Mouse (Mus musculus) ES-E14 (cell line): ENCODE data around the gene Ramp2. TPM values are rescaled to one million over a fixed set of nuclear protein-coding genes. Genes with fewer than 3 reads are reported as not detected.

ENCODE experiments used
- DNase-seq: peaks from one replicate; pipeline ENCODE4 v3.0.0-alpha.2; 2013; ENCODE audit warnings: low read depth, low spot score
- H3K27ac ChIP-seq: 2 replicates; pipeline ENCODE4 v1.5.1; 2012; ENCODE audit warnings: low read depth, mild to moderate bottlenecking, low read length, moderate library complexity, mixed read lengths; ENCODE audit not compliant: poor library complexity, insufficient read depth, severe bottlenecking
- H3K36me3 ChIP-seq: 2 replicates; pipeline ENCODE4 v1.6.1; 2012; ENCODE audit warnings: mild to moderate bottlenecking, low read length, moderate library complexity, mixed read lengths; ENCODE audit not compliant: control insufficient read depth, poor library complexity, insufficient read depth, severe bottlenecking
- H3K4me1 ChIP-seq, 2 experiments: fragments of 150-350 bp in 1 of 2; sonication (generic) in 1 of 2; 2 replicates each; pipeline ENCODE4 v1.6.1; 2012; ENCODE audit warnings: low read length in 2 of 2, mild to moderate bottlenecking in 1 of 2, mixed read lengths in 1 of 2; ENCODE audit not compliant: control insufficient read depth in 2 of 2, insufficient read depth in 2 of 2, poor library complexity in 1 of 2
- H3K4me3 ChIP-seq, 2 experiments: fragments of 150-350 bp in 1 of 2; sonication (generic) in 1 of 2; 2 replicates each; pipeline ENCODE4 v1.5.1; 2012; ENCODE audit warnings: low read length in 2 of 2, low read depth in 1 of 2, mild to moderate bottlenecking in 1 of 2, mixed read lengths in 1 of 2; ENCODE audit not compliant: insufficient read depth in 1 of 2, poor library complexity in 1 of 2, severe bottlenecking in 1 of 2
- H3K9ac ChIP-seq: 2 replicates; pipeline ENCODE4 v1.6.1; 2012; ENCODE audit warnings: low read depth, mild to moderate bottlenecking, low read length, mixed read lengths; ENCODE audit not compliant: poor library complexity, insufficient read depth, severe bottlenecking
- H3K9me3 ChIP-seq: fragments of 150-350 bp; sonication (generic); 2 replicates; pipeline ENCODE4 v1.6.1; 2012; ENCODE audit warnings: low read depth, mild to moderate bottlenecking, low read length; ENCODE audit not compliant: control insufficient read depth, insufficient read depth
- CHD2 ChIP-seq: IDR thresholded peaks from 2 replicates; pipeline ENCODE4 v1.6.1; 2014; ENCODE audit warnings: mild to moderate bottlenecking, low read depth, low read length, inconsistent platforms
- HCFC1 ChIP-seq: IDR thresholded peaks from 2 replicates; pipeline ENCODE4 v1.6.1; 2012; ENCODE audit warnings: low read length, inconsistent platforms, borderline replicate concordance; ENCODE audit not compliant: insufficient read depth
- MAFK ChIP-seq: IDR thresholded peaks from 2 replicates; pipeline ENCODE4 v1.6.1; 2014; ENCODE audit warnings: mild to moderate bottlenecking, low read depth, low read length, inconsistent platforms; ENCODE audit not compliant: insufficient read depth
- ZC3H11A ChIP-seq: IDR thresholded peaks from 2 replicates; pipeline ENCODE4 v1.6.1; 2012; ENCODE audit warnings: low read depth, mild to moderate bottlenecking, inconsistent platforms, low read length, borderline replicate concordance
- ZNF384 ChIP-seq: IDR thresholded peaks from 2 replicates; pipeline ENCODE4 v1.6.1; 2012; ENCODE audit warnings: low read depth, low read length, inconsistent platforms
- in situ Hi-C, 2 experiments: fragments of 600-800 bp; cut with MboI; formaldehyde crosslinking; loops; one replicate each; pipeline ENCODE4 v1.15.1; 2025; ENCODE audit warnings: low sequenced_read_pairs in 2 of 2, inconsistent platforms in 1 of 2; ENCODE audit not compliant: unreplicated experiment in 2 of 2
- total RNA-seq: library from RNA; depleted of rRNA; stranded (reverse); fragments of 300-350 nt; gene quantifications from 2 replicates; pipeline ENCODE4 v1.2.3, GENCODE M21; 2012

Gene Ramp2
- total RNA-seq, 1 experiment: 5.6 TPM

DNA sequence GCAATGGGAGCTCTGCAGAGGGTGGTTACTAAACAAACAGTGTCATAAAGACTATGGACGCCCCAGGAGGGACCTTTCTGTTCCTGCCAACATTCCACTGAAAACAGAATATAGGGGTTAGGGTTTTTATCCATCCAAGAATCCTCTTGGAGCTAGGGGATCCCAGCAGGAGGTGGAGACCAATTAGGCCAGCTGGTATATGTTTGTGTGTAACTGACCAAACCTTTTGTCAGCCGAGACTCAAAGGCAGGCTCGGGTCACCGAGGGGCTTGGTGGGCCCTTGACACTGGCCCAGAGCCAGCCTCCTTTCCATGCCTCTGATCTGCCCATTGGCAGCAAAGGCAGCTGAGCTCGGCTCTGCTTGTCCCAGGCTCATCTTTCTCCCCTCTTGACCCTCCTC, 37.1 kb downstream of the Ramp2 start:
- H3K9ac ChIP-seq: no peak overlapping the region
- peaks cover 0 to 4% of the 10 kb centered on the region in 2 experiments; a peak in 2 of 4 replicates for H3K4me1 ChIP-seq
- no peak overlapping the region for H3K27ac ChIP-seq
- H3K4me3 ChIP-seq: no peak overlapping the region
- in situ Hi-C loops: no loop called here
- TF ChIP-seq ZC3H11A (no peak), MAFK (no peak), CHD2 (no peak), HCFC1 (no peak), ZNF384 (no peak)
- DNase-seq: no peak
- H3K9me3 ChIP-seq: no peaks in the 10 kb centered on the region
- H3K36me3 ChIP-seq: peaks cover 2% of the 10 kb centered on the region; the same call in 1 of the 2 replicates

DNA sequence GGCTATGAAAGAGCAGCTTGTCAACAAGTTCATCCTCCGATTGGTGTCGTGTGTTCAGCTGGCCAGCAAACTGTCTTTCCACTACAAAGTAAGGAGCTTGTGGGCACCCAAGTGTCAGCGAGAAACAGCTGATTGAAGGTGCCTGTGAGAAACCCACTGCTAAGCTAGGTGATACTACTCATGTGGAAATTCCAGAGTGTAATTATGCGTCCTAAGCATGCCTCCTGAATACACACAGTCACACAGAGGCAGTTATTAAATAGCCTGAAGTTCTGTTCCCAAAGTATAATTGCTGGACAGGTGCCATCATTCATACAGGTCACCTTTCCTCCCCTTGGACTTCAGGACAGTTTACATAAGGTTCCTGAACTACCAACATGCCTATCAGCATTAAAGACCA, 38.0 kb downstream of the Ramp2 start:
- DNase-seq: no peak
- no peak overlapping the region for H3K27ac ChIP-seq
- no peak overlapping the region for H3K9ac ChIP-seq
- peaks cover 0 to 2% of the 10 kb centered on the region in 2 experiments; a peak in 2 of 4 replicates for H3K4me1 ChIP-seq
- in situ Hi-C loops: no loop called here
- no peak overlapping the region for H3K4me3 ChIP-seq
- TF ChIP-seq ZC3H11A: no peak
- no peak for TF ChIP-seq ZNF384
- peaks cover 5% of the 10 kb centered on the region for H3K36me3 ChIP-seq
- no peaks in the 10 kb centered on the region for H3K9me3 ChIP-seq

DNA sequence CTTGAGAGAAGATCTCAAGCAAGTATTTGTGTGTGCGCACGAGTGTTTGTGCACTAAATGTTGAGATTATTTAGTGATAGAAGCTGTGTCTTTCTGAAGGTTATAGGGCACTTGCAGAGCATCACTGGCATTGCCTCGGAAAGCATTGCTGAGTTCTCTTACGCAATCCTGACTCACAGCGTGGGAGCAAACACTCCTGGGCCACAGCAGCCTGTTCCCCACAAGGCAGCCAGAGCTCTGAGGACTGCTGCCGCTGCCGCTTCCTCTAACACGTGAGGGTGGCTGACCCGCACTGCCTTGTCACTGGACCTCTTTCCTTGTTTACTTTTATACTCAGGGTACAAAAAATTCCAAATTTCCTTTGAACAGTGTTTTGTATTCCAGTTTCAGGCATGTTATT, 41.5 kb downstream of the Ramp2 start:
- no peak for DNase-seq
- Histone ChIP-seq H3K27ac (no peak overlapping the region), H3K9me3 (no peaks in the 10 kb centered on the region), H3K4me3 (no peak overlapping the region), H3K36me3 (peaks cover 18% of the 10 kb centered on the region), H3K9ac (no peak overlapping the region), H3K4me1 (no peaks in the 10 kb centered on the region)
- no peak for TF ChIP-seq HCFC1
- TF ChIP-seq MAFK: no peak
- TF ChIP-seq ZC3H11A: no peak
- TF ChIP-seq CHD2: no peak
- no peak for TF ChIP-seq ZNF384
- in situ Hi-C loops: no loop called here

DNA sequence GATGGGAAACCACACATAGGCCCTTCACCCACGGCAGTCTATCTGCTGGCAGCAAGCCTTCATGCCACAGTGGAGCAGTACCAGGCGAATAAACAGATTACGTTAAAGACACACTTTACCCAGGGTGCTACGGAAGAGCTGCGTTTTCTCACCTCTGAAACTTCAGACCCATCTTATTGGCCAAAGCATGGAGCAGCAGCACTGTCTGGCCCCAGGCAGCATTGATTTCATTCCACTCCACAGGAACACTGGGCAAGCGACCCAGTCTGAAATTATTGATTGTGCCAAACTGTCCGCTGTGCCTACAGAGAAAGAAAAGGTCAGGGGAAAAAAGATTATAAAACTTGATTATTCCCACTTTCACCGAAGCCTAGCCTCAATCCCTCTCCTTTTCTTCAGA, 45.4 kb downstream of the Ramp2 start:
- H3K9me3 ChIP-seq: no peaks in the 10 kb centered on the region
- in situ Hi-C loops: no loop called here
- no peak for DNase-seq
- H3K36me3 ChIP-seq: peaks cover 38% of the 10 kb centered on the region
- no peak overlapping the region for H3K9ac ChIP-seq
- TF ChIP-seq MAFK (no peak), CHD2 (no peak), ZNF384 (no peak), ZC3H11A (no peak), HCFC1 (no peak)
- H3K4me1 ChIP-seq: no peaks in the 10 kb centered on the region
- no peak overlapping the region for H3K27ac ChIP-seq
- no peak overlapping the region for H3K4me3 ChIP-seq

DNA sequence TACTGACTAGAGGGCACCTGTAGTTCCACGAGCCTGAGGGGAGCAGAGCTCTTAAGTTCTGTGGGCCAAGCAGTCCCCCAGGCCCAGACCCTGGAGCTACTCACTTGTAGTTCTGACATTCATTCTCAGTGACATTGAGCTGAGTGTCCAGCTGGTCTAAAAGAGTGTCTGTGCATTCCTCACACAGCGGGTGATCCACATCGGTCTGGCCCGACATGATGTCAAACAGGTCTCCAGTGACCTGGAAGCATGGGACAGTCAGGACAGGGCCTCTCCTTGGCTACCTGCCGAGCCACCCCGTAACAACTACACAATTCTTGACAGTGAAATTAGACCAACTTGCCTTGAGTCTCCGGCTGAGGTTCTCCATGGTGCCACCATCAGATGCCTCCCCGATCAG, 49.4 kb downstream of the Ramp2 start:
- Histone ChIP-seq H3K4me3 (no peak overlapping the region), H3K9ac (no peak overlapping the region), H3K36me3 (peaks cover 31% of the 10 kb centered on the region), H3K27ac (no peak overlapping the region), H3K4me1 (no peaks in the 10 kb centered on the region), H3K9me3 (no peaks in the 10 kb centered on the region)
- DNase-seq: no peak
- in situ Hi-C loops: no loop called here
- no peak for TF ChIP-seq ZC3H11A
- no peak for TF ChIP-seq CHD2
- TF ChIP-seq MAFK: no peak
- no peak for TF ChIP-seq ZNF384
- TF ChIP-seq HCFC1: no peak
